Mouse (Mus musculus) brain, embryonic 14.5 days (tissue): ENCODE results near the gene Pdzd4.

Experiments
- CTCF ChIP-seq: fragments of 200-500 bp; IDR thresholded peaks from 2 replicates; pipeline ENCODE4 v1.5.1; 2012; ENCODE audit warnings: inconsistent platforms, mild to moderate bottlenecking, moderate library complexity, borderline replicate concordance; ENCODE audit not compliant: insufficient read depth, insufficient read length; ENCODE audit errors: extremely low read depth
- POLR2A ChIP-seq: fragments of 200-500 bp; IDR thresholded peaks from 2 replicates; pipeline ENCODE4 v1.6.1; 2012; ENCODE audit warnings: mild to moderate bottlenecking, inconsistent platforms, borderline replicate concordance; ENCODE audit not compliant: poor library complexity, insufficient read depth, insufficient read length, severe bottlenecking; ENCODE audit errors: extremely low read depth

GRCm38 (mm10) chrX:73774168-73774760 is 50.5 kb downstream of the Pdzd4 start, which contains the start of gene Srpk3:
- TF ChIP-seq POLR2A, result no peak
- TF ChIP-seq CTCF, result no peak
